Comparison of ENCODE assay signal across 13 mouse cellular contexts in the genomic region with DNA sequence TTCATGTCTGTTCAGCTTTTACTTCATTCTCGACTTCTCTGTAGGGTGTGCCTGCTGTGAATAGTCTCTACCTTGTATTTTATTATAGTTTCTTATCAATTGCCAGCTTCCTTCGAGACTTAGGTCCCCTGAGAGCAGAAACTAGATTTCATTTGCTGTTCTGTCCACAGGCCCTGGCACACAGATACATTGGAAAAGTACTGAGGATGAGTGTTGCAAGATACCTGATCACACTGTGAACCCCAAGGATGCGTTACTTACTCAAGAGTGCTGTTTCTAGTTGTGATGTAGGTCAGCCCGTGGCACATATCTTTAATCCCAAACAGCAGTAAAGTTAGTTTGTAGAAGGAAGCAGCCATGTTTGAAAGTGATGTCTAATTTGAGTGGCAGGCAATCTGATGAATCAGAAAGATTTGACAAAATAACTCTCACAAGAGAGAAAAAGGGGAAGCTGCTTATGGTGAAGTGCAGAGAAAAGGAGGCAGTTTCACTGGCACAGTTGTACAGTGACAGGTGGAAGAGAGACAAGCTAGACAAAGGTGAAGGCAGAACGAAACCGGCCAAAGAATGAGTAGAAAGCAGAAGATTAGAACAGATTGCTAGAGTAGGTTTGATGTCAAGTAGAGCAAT. TPM values are rescaled to one million over a fixed set of nuclear protein-coding genes. Genes with fewer than 3 reads are reported as not detected.
DNase-seq lines count a peak whose midpoint lies in the region; ATAC-seq and TF ChIP-seq lines count a peak whose summit lies in the region.
"Had no signal": no experiment of that assay in that cellular context is flagged by ENCODE, and none has a peak within 500 bp of the region (broad histone marks: within the 10 kb centered on the region; RNA-seq: fewer than 3 reads in every experiment).

No protein-coding gene starts in this region.

- TF ChIP-seq CTCF in CH12.LX (conservative IDR thresholded peaks at IDR 0.05 in 1 of 2, IDR thresholded peaks at IDR 0.05 in 1 of 2; ENCODE audit: low read depth in 2 of 2, low read length in 2 of 2) = no peak

- no peak for TF ChIP-seq POLR2A in CH12.LX (IDR thresholded peaks at IDR 0.05; ENCODE audit: low read depth, low read length)

- no peak for TF ChIP-seq EP300 in CH12.LX (IDR thresholded peaks at IDR 0.05; ENCODE audit: low read length)

- dilution Hi-C loops in CH12.LX (cut with MboI; ENCODE audit: extremely low pct_ligation_motif_present, extremely low pct_unique_long_range_greater_than_20kb, low sequenced_read_pairs) = no loop called here

- intact Hi-C loops in heart, postnatal 25 days (cut with DNase I) = no loop called here
- intact Hi-C loops in left cerebral cortex, postnatal 10 days (cut with DNase I) = no loop called here

- TF ChIP-seq RAD21 in CH12.LX (IDR thresholded peaks at IDR 0.05; ENCODE audit: low read depth, low read length) = no peak

- in situ Hi-C loops in CH12.LX (cut with MboI; ENCODE audit: low pct_ligation_motif_present, low pct_unique_long_range_greater_than_20kb, low sequenced_read_pairs) = loop anchor here (5.0 kb wide), 1 partner anchor 42 kb away; no protein-coding TSS in a partner anchor
- in situ Hi-C loops in ES-E14 (cut with MboI; ENCODE audit: low sequenced_read_pairs in 2 of 2, unreplicated experiment in 2 of 2) = no loop called here

- peaks cover 61% of the 10 kb centered on the region for H3K79me2 ChIP-seq in CH12.LX (replicated peaks; ENCODE audit: control insufficient read depth, extremely low read depth, insufficient read depth, poor library complexity, severe bottlenecking)

- no peak overlapping the region for H3K9ac ChIP-seq in heart, embryonic 15.5 days
- H3K9ac ChIP-seq in CH12.LX (ENCODE audit: insufficient read depth, low read depth) (0 out of 2 replicates have a peak overlapping the region, but pooled peaks have one; percentile 2), ES-E14 (ENCODE audit: insufficient read depth, low read depth, low read length, poor library complexity, severe bottlenecking) (peak overlapping the region; percentile 61; the same call in 1 of the 2 replicates)
- H3K9ac ChIP-seq in liver, embryonic 11.5 days (ENCODE audit: low read depth, low read length) = 0 out of 2 replicates have a peak overlapping the region, but pooled peaks have one; percentile 18
- H3K9ac ChIP-seq: embryonic facial prominence, embryonic 13.5 days; hindbrain, embryonic 13.5 days had no signal

- DNase-seq in heart, postnatal 25 days (ENCODE audit: low spot score) = no peak
- peak; percentile 47 for DNase-seq in CH12.LX (ENCODE audit: extremely low read depth)
- no peak for DNase-seq in ES-E14 (ENCODE audit: low read depth, low spot score)
- DNase-seq in liver, embryonic 11.5 days (ENCODE audit: low spot score) = no peak
- no peak for DNase-seq in left cerebral cortex, postnatal 10 days (ENCODE audit: extremely low spot score in 1 of 2, low spot score in 2 of 2)
- DNase-seq in spleen, postnatal 36 days (ENCODE audit: low spot score in 2 of 2) = no peak
- DNase-seq: cerebellum, postnatal 36 days; kidney, adult 9 months had no signal

- no peaks in the 10 kb centered on the region for H3K27me3 ChIP-seq in heart, embryonic 15.5 days
- no peaks in the 10 kb centered on the region for H3K27me3 ChIP-seq in CH12.LX (replicated peaks)
- H3K27me3 ChIP-seq in liver, embryonic 11.5 days (replicated peaks; ENCODE audit: control insufficient read depth, insufficient read depth, low read length) = no peaks in the 10 kb centered on the region
- H3K27me3 ChIP-seq: embryonic facial prominence, embryonic 13.5 days; hindbrain, embryonic 13.5 days had no signal

- no peaks in the 10 kb centered on the region for H3K9me3 ChIP-seq in heart, embryonic 15.5 days (replicated peaks)
- H3K9me3 ChIP-seq in CH12.LX (replicated peaks; ENCODE audit: low read length) = no peaks in the 10 kb centered on the region
- H3K9me3 ChIP-seq in ES-E14 (ENCODE audit: control insufficient read depth, insufficient read depth, low read depth, low read length) = no peaks in the 10 kb centered on the region
- H3K9me3 ChIP-seq in liver, embryonic 11.5 days (ENCODE audit: control insufficient read depth, low read length) = no peaks in the 10 kb centered on the region
- H3K9me3 ChIP-seq: embryonic facial prominence, embryonic 13.5 days; hindbrain, embryonic 13.5 days had no signal

- H3K4me2 ChIP-seq in heart, embryonic 15.5 days = no peak overlapping the region
- peak overlapping the region; percentile 30; the same call in 1 of the 2 replicates for H3K4me2 ChIP-seq in CH12.LX (ENCODE audit: insufficient read depth, low read depth, poor library complexity, severe bottlenecking)
- peak overlapping the region; percentile 73 for H3K4me2 ChIP-seq in liver, embryonic 11.5 days
- H3K4me2 ChIP-seq: embryonic facial prominence, embryonic 13.5 days; hindbrain, embryonic 13.5 days had no signal

- H3K27ac ChIP-seq in heart, embryonic 15.5 days = 0 out of 2 replicates have a peak overlapping the region, but pooled peaks have one; percentile 3
- H3K27ac ChIP-seq in CH12.LX (ENCODE audit: insufficient read depth, low read depth) (no peak overlapping the region), ES-E14 (ENCODE audit: insufficient read depth, low read depth, low read length, poor library complexity, severe bottlenecking) (no peak overlapping the region)
- no peak overlapping the region for H3K27ac ChIP-seq in liver, embryonic 11.5 days (ENCODE audit: low read depth, low read length)
- H3K27ac ChIP-seq: embryonic facial prominence, embryonic 13.5 days; hindbrain, embryonic 13.5 days had no signal

- H3K36me3 ChIP-seq in heart, embryonic 15.5 days = peaks cover 33% of the 10 kb centered on the region
- H3K36me3 ChIP-seq in CH12.LX (replicated peaks in 1 of 2; ENCODE audit: control insufficient read depth in 1 of 2, insufficient read depth in 1 of 2, low read length in 1 of 2) = peaks cover 26 to 50% of the 10 kb centered on the region in 2 experiments
- H3K36me3 ChIP-seq in ES-E14 (ENCODE audit: control insufficient read depth, insufficient read depth, low read length, poor library complexity, severe bottlenecking) = peaks cover 35% of the 10 kb centered on the region
- peaks cover 31% of the 10 kb centered on the region for H3K36me3 ChIP-seq in liver, embryonic 11.5 days (ENCODE audit: control insufficient read depth, insufficient read depth, low read length)

- no peak overlapping the region for H3K4me3 ChIP-seq in heart, embryonic 15.5 days
- H3K4me3 ChIP-seq in CH12.LX (replicated peaks in 1 of 3; ENCODE audit: low read depth in 2 of 3, low read length in 2 of 3, poor library complexity in 1 of 3) (no peak overlapping the region), ES-E14 (ENCODE audit: insufficient read depth in 1 of 2, low read depth in 1 of 2, low read length in 2 of 2, poor library complexity in 1 of 2, severe bottlenecking in 1 of 2) (no peak overlapping the region; a peak in 1 of 4 replicates)
- 0 out of 2 replicates have a peak overlapping the region, but pooled peaks have one; percentile 17 for H3K4me3 ChIP-seq in liver, embryonic 11.5 days (ENCODE audit: low read depth, low read length)
- H3K4me3 ChIP-seq: embryonic facial prominence, embryonic 13.5 days; hindbrain, embryonic 13.5 days had no signal

- 73% methylated on average over 6 of the region's 6 CpGs for WGBS in heart, embryonic 15.5 days
- WGBS in liver, embryonic 11.5 days = 73% methylated on average over 6 of the region's 6 CpGs

- ATAC-seq in heart, embryonic 15.5 days (replicated peaks; ENCODE audit: insufficient number of reproducible peaks, insufficient read depth, low FRiP score, low read depth) = no peak
- ATAC-seq in liver, embryonic 11.5 days (replicated peaks; ENCODE audit: low FRiP score) = no peak
- ATAC-seq: activated CD4-positive, CD25-positive, alpha-beta regulatory T cell, adult 4 months had no signal

- H3K4me1 ChIP-seq in heart, embryonic 15.5 days (replicated peaks) = peaks cover 31% of the 10 kb centered on the region
- H3K4me1 ChIP-seq in CH12.LX (ENCODE audit: control insufficient read depth in 1 of 2, insufficient read depth in 2 of 2) = peaks cover 0 to 41% of the 10 kb centered on the region in 2 experiments; a peak in 2 of 4 replicates
- peaks cover 3 to 9% of the 10 kb centered on the region in 2 experiments; a peak in 2 of 4 replicates for H3K4me1 ChIP-seq in ES-E14 (ENCODE audit: control insufficient read depth in 2 of 2, insufficient read depth in 2 of 2, low read length in 2 of 2, poor library complexity in 1 of 2)
- peaks cover 19% of the 10 kb centered on the region for H3K4me1 ChIP-seq in liver, embryonic 11.5 days (replicated peaks; ENCODE audit: control insufficient read depth, insufficient read depth, low read length)

RNA-seq across cellular contexts. Expression of a gene that starts 3.0 kb away (rescaled TPM):
- polyA plus RNA-seq in heart, embryonic 15.5 days (2015; fragmentation: Nextera tagmentation; extraction: Ambion mirVana) = 18.4 and 22.7 TPM in 2 replicates
- 10 to 100 TPM; 12.2 to 15.5 TPM for total RNA-seq in heart, postnatal 25 days (2021)
- total RNA-seq in CH12.LX (2012; rRNA removed) (65.8 and 88.2 TPM in 2 replicates), CH12.LX (2014; rRNA removed) (156 and 162 TPM in 2 replicates), ES-E14 (2012; rRNA removed) (62.9 and 90.3 TPM in 2 replicates)
- polyA plus RNA-seq in CH12.LX (2012; ENCODE audit: insufficient read length, low read depth) = 118 and 125 TPM in 2 replicates
- polyA plus RNA-seq in liver, embryonic 11.5 days (2014; fragmentation: Nextera tagmentation; extraction: Ambion mirVana) = 73.0 and 87.1 TPM in 2 replicates
- total RNA-seq in left cerebral cortex, postnatal 10 days (2021) = 10 to 100 TPM; 19.9 to 23.2 TPM

RNA-seq across cellular contexts. Expression of a gene that starts 3.3 kb away (rescaled TPM):
- 208 and 244 TPM in 2 replicates for polyA plus RNA-seq in heart, embryonic 15.5 days (2015; fragmentation: Nextera tagmentation; extraction: Ambion mirVana)
- total RNA-seq in heart, postnatal 25 days (2021) = 100 to 1,000 TPM; 138 to 159 TPM
- total RNA-seq in CH12.LX (2012; rRNA removed) (274 and 275 TPM in 2 replicates), CH12.LX (2014; rRNA removed) (440 and 496 TPM in 2 replicates), ES-E14 (2012; rRNA removed) (308 and 369 TPM in 2 replicates)
- 259 and 322 TPM in 2 replicates for polyA plus RNA-seq in CH12.LX (2012; ENCODE audit: insufficient read length, low read depth)
- polyA plus RNA-seq in liver, embryonic 11.5 days (2014; fragmentation: Nextera tagmentation; extraction: Ambion mirVana) = 357 and 393 TPM in 2 replicates
- 100 to 1,000 TPM; 107 to 112 TPM for total RNA-seq in left cerebral cortex, postnatal 10 days (2021)

RNA-seq across cellular contexts. Expression of a gene that starts 20.1 kb away (rescaled TPM):
- polyA plus RNA-seq in heart, embryonic 15.5 days (2015; fragmentation: Nextera tagmentation; extraction: Ambion mirVana) = 41.2 and 59.1 TPM in 2 replicates
- 10 to 100 TPM; 52.7 to 59.6 TPM for total RNA-seq in heart, postnatal 25 days (2021)
- total RNA-seq in CH12.LX (2012; rRNA removed) = 73.6 and 77.4 TPM in 2 replicates
- total RNA-seq in CH12.LX (2014; rRNA removed) = 85.2 and 88.9 TPM in 2 replicates
- 148 and 171 TPM in 2 replicates for polyA plus RNA-seq in CH12.LX (2012; ENCODE audit: insufficient read length, low read depth)
- total RNA-seq in ES-E14 (2012; rRNA removed) = 65.9 and 67.0 TPM in 2 replicates
- 89.7 and 90.0 TPM in 2 replicates for polyA plus RNA-seq in liver, embryonic 11.5 days (2014; fragmentation: Nextera tagmentation; extraction: Ambion mirVana)
- 100 to 1,000 TPM; 121 to 126 TPM for total RNA-seq in left cerebral cortex, postnatal 10 days (2021)

RNA-seq across cellular contexts. Expression of a gene that starts 49.1 kb away (rescaled TPM):
- 13.9 and 14.1 TPM in 2 replicates for polyA plus RNA-seq in heart, embryonic 15.5 days (2015; fragmentation: Nextera tagmentation; extraction: Ambion mirVana)
- total RNA-seq in heart, postnatal 25 days (2021) = 10 to 100 TPM; 14.4 to 15.4 TPM
- total RNA-seq in CH12.LX (2012; rRNA removed) (18.4 and 20.9 TPM in 2 replicates), CH12.LX (2014; rRNA removed) (21.4 and 24.2 TPM in 2 replicates), ES-E14 (2012; rRNA removed) (18.0 and 22.1 TPM in 2 replicates)
- 20.5 and 21.0 TPM in 2 replicates for polyA plus RNA-seq in CH12.LX (2012; ENCODE audit: insufficient read length, low read depth)
- 17.1 and 20.7 TPM in 2 replicates for polyA plus RNA-seq in liver, embryonic 11.5 days (2014; fragmentation: Nextera tagmentation; extraction: Ambion mirVana)
- 10 to 100 TPM; 18.5 to 21.0 TPM for total RNA-seq in left cerebral cortex, postnatal 10 days (2021)

RNA-seq across cellular contexts. Expression of a gene that starts 49.5 kb away (rescaled TPM):
- polyA plus RNA-seq in heart, embryonic 15.5 days (2015; fragmentation: Nextera tagmentation; extraction: Ambion mirVana) = not detected in 2 replicates
- total RNA-seq in heart, postnatal 25 days (2021) = not detected
- total RNA-seq in CH12.LX (2012; rRNA removed) = 0.38 TPM in 1 of 2 replicates, not detected in the other
- 1.4 TPM in 1 of 2 replicates, not detected in the other for total RNA-seq in CH12.LX (2014; rRNA removed)
- 2.2 and 2.6 TPM in 2 replicates for polyA plus RNA-seq in CH12.LX (2012; ENCODE audit: insufficient read length, low read depth)
- total RNA-seq in ES-E14 (2012; rRNA removed) = not detected in 2 replicates
- polyA plus RNA-seq in liver, embryonic 11.5 days (2014; fragmentation: Nextera tagmentation; extraction: Ambion mirVana) = 0.47 TPM in 1 of 2 replicates, not detected in the other
- not detected for total RNA-seq in left cerebral cortex, postnatal 10 days (2021)
- polyA plus RNA-seq: activated CD4-positive, CD25-positive, alpha-beta regulatory T cell, adult 4 months; embryonic facial prominence, embryonic 13.5 days; thymus, postnatal 0 days had no signal
